Mouse (Mus musculus): ENCODE measurements around the gene C1qtnf4.

DNA sequence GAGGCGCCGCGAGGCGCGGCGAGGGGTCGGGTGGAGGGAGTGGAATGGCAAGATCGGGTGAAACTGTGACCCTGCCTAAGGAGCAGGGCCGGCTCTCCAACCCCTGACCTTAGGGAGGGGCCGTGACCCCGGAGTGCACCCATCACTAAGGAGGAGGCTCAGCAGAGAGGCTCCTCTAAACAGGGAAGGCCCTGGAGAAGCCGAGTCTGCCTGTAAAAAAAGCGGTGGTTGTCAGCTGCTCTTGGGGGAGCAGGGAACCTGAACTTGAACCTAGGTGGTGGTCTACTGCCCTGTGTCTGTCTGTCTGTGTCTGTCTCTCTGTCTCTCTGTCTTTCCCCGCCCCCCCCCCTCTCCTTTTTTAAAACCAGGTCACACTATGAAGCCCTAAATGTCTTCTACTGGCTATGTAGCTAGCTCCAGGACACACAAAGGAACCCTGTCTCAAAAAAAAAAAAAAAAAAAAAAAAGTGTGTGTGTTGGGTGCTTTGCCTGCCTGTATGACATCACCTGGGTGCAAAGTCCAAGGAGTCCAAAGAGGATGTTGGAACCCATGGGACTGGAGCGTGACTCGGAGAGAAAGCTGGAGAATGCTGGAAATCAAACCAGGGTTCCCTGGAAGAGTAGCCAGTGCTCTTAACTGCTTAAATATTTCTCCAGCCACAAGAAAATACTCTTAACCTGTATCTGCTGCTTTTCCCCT lies 32.5 kb downstream of the C1qtnf4 start:
- TF ChIP-seq CTCF (IDR thresholded peaks at IDR 0.05; ENCODE audit: low read depth) (no peak), EP300 (IDR thresholded peaks at IDR 0.05; ENCODE audit: low read depth) (no peak)
